Mouse (Mus musculus): ENCODE data around the gene Rhox3a. TPM values are rescaled to one million over a fixed set of nuclear protein-coding genes. Genes with fewer than 3 reads are reported as not detected.
"Not testable (repeated sequence)": the region's sequence is repeated elsewhere in the genome, so short reads cannot be mapped to it uniquely, and the experiment has no call there.

The Rhox3a gene
- polyA plus RNA-seq (2015; fragmentation: Nextera tagmentation; extraction: Ambion mirVana) = not detected in 2 replicates

GRCm38 (mm10) chrX:37249619-37250018 is at the start of gene Rhox3a:
TSS of gene Rhox3a (plus strand) at chrX:37249919.
- 100% methylated on average over 1 of the region's 3 CpGs for WGBS (ENCODE audit: insufficient replicate concordance)
- H3K27ac ChIP-seq (ENCODE audit: low read depth); DNase-seq; ATAC-seq; H3K4me2 ChIP-seq (ENCODE audit: low read depth, low read length); H3K4me3 ChIP-seq (ENCODE audit: low read depth, low read length); H3K9me3 ChIP-seq (ENCODE audit: low read length); H3K27me3 ChIP-seq (ENCODE audit: insufficient read depth, low read length); H3K36me3 ChIP-seq (replicated peaks; ENCODE audit: insufficient read depth, low read length); H3K9ac ChIP-seq (replicated peaks); H3K4me1 ChIP-seq (ENCODE audit: insufficient read depth): not testable (repeated sequence)

- Histone ChIP-seq H3K9ac (replicated peaks) (no peak within 1 kb of the TSS), H3K9me3 (ENCODE audit: low read length) (no peaks in the 10 kb centered on the region), H3K4me2 (ENCODE audit: low read depth, low read length) (no peak within 1 kb of the TSS), H3K27me3 (ENCODE audit: insufficient read depth, low read length) (no peaks in the 10 kb centered on the region), H3K4me3 (ENCODE audit: low read depth, low read length) (no peak within 1 kb of the TSS), H3K27ac (ENCODE audit: low read depth) (no peak within 1 kb of the TSS), H3K4me1 (ENCODE audit: insufficient read depth) (no peaks in the 10 kb centered on the region), H3K36me3 (replicated peaks; ENCODE audit: insufficient read depth, low read length) (no peaks in the 10 kb centered on the region)
- no peak for ATAC-seq
- no peak for DNase-seq
- 77% methylated on average over 10 of the region's 10 CpGs for WGBS (ENCODE audit: insufficient replicate concordance)
- TF ChIP-seq CTCF (IDR thresholded peaks at IDR 0.05; ENCODE audit: low read depth) = no peak
- TF ChIP-seq EP300 (IDR thresholded peaks at IDR 0.05; ENCODE audit: low read depth) = no peak
Observed at GRCm38 (mm10) chrX:37210941-37211340, 38.8 kb upstream of the Rhox3a start, which contains the start of gene Gm9. TSS of gene Gm9 (minus strand) at chrX:37211041.

- H3K4me2 ChIP-seq (ENCODE audit: low read depth, low read length); H3K9ac ChIP-seq (replicated peaks); H3K27ac ChIP-seq (ENCODE audit: low read depth); H3K27me3 ChIP-seq (ENCODE audit: insufficient read depth, low read length); H3K4me1 ChIP-seq (ENCODE audit: insufficient read depth); H3K9me3 ChIP-seq (ENCODE audit: low read length); ATAC-seq; H3K4me3 ChIP-seq (ENCODE audit: low read depth, low read length); DNase-seq; H3K36me3 ChIP-seq (replicated peaks; ENCODE audit: insufficient read depth, low read length): not testable (repeated sequence)
- WGBS (ENCODE audit: insufficient replicate concordance) = 59% methylated on average over 1 of the region's 1 CpGs
Observed at GRCm38 (mm10) chrX:37222158-37222557, 27.6 kb upstream of the Rhox3a start, which contains the start of gene Rhox1. TSS of gene Rhox1 (minus strand) at chrX:37222258.

GRCm38 (mm10) chrX:37244676-37245075 is 5.0 kb upstream of the Rhox3a start, which contains the start of gene Rhox2a:
TSS of gene Rhox2a (plus strand) at chrX:37244976.
- H3K4me1 ChIP-seq (ENCODE audit: insufficient read depth); DNase-seq; H3K27ac ChIP-seq (ENCODE audit: low read depth); H3K4me3 ChIP-seq (ENCODE audit: low read depth, low read length); H3K4me2 ChIP-seq (ENCODE audit: low read depth, low read length); ATAC-seq; H3K9me3 ChIP-seq (ENCODE audit: low read length); H3K27me3 ChIP-seq (ENCODE audit: insufficient read depth, low read length); H3K36me3 ChIP-seq (replicated peaks; ENCODE audit: insufficient read depth, low read length); H3K9ac ChIP-seq (replicated peaks): not testable (repeated sequence)
- 100% methylated on average over 1 of the region's 9 CpGs for WGBS (ENCODE audit: insufficient replicate concordance)

GRCm38 (mm10) chrX:37265038-37265437 is 15.3 kb downstream of the Rhox3a start, which contains the start of gene Rhox4a:
TSS of gene Rhox4a (plus strand) at chrX:37265338.
- not testable (repeated sequence) for H3K27me3 ChIP-seq (ENCODE audit: insufficient read depth, low read length); H3K9me3 ChIP-seq (ENCODE audit: low read length); ATAC-seq; H3K4me2 ChIP-seq (ENCODE audit: low read depth, low read length); H3K4me1 ChIP-seq (ENCODE audit: insufficient read depth); H3K9ac ChIP-seq (replicated peaks); H3K4me3 ChIP-seq (ENCODE audit: low read depth, low read length); DNase-seq; H3K36me3 ChIP-seq (replicated peaks; ENCODE audit: insufficient read depth, low read length); H3K27ac ChIP-seq (ENCODE audit: low read depth)
- 82% methylated on average over 10 of the region's 19 CpGs for WGBS (ENCODE audit: insufficient replicate concordance)

Other genes starting within 250 kb of the Rhox3a start
- 0.11 TPM in 1 of 2 replicates, not detected in the other for gene Sowahd, start 201.1 kb upstream of the Rhox3a start, polyA plus RNA-seq (2015; fragmentation: Nextera tagmentation; extraction: Ambion mirVana)
- gene Rpl39, start 164.5 kb upstream of the Rhox3a start, polyA plus RNA-seq (2015; fragmentation: Nextera tagmentation; extraction: Ambion mirVana) = 364 and 376 TPM in 2 replicates
- 8.3 and 8.5 TPM in 2 replicates for gene Upf3b, start 139.6 kb upstream of the Rhox3a start, polyA plus RNA-seq (2015; fragmentation: Nextera tagmentation; extraction: Ambion mirVana)
- gene Nkap, start 123.1 kb upstream of the Rhox3a start, polyA plus RNA-seq (2015; fragmentation: Nextera tagmentation; extraction: Ambion mirVana) = 4.9 and 7.2 TPM in 2 replicates
- gene Akap14, start 81.1 kb upstream of the Rhox3a start, polyA plus RNA-seq (2015; fragmentation: Nextera tagmentation; extraction: Ambion mirVana) = not detected in 2 replicates
- 473 and 484 TPM in 2 replicates for gene Ndufa1, start 58.8 kb upstream of the Rhox3a start, polyA plus RNA-seq (2015; fragmentation: Nextera tagmentation; extraction: Ambion mirVana)
- 2.8 and 2.9 TPM in 2 replicates for gene Rnf113a1, start 58.7 kb upstream of the Rhox3a start, polyA plus RNA-seq (2015; fragmentation: Nextera tagmentation; extraction: Ambion mirVana)
- not detected in 2 replicates for gene Gm9, start 38.9 kb upstream of the Rhox3a start, polyA plus RNA-seq (2015; fragmentation: Nextera tagmentation; extraction: Ambion mirVana)
- not detected in 2 replicates for gene Rhox1, start 27.7 kb upstream of the Rhox3a start, polyA plus RNA-seq (2015; fragmentation: Nextera tagmentation; extraction: Ambion mirVana)
- gene Rhox2a, start 4.9 kb upstream of the Rhox3a start, polyA plus RNA-seq (2015; fragmentation: Nextera tagmentation; extraction: Ambion mirVana) = not detected in 2 replicates
- gene Rhox4a, start 15.4 kb downstream of the Rhox3a start, polyA plus RNA-seq (2015; fragmentation: Nextera tagmentation; extraction: Ambion mirVana) = not detected in 2 replicates
- not detected in 2 replicates for gene Rhox3a2, start 130.1 kb downstream of the Rhox3a start, polyA plus RNA-seq (2015; fragmentation: Nextera tagmentation; extraction: Ambion mirVana)
- not detected in 2 replicates for gene Rhox4a2, start 140.9 kb downstream of the Rhox3a start, polyA plus RNA-seq (2015; fragmentation: Nextera tagmentation; extraction: Ambion mirVana)
- gene Rhox2b, start 162.1 kb downstream of the Rhox3a start, polyA plus RNA-seq (2015; fragmentation: Nextera tagmentation; extraction: Ambion mirVana) = not detected in 2 replicates
- gene Rhox4b, start 182.6 kb downstream of the Rhox3a start, polyA plus RNA-seq (2015; fragmentation: Nextera tagmentation; extraction: Ambion mirVana) = not detected in 2 replicates
- not detected in 2 replicates for gene Rhox2c, start 203.8 kb downstream of the Rhox3a start, polyA plus RNA-seq (2015; fragmentation: Nextera tagmentation; extraction: Ambion mirVana)
- not detected in 2 replicates for gene Rhox3c, start 208.7 kb downstream of the Rhox3a start, polyA plus RNA-seq (2015; fragmentation: Nextera tagmentation; extraction: Ambion mirVana)
- gene Rhox4c, start 230.4 kb downstream of the Rhox3a start, polyA plus RNA-seq (2015; fragmentation: Nextera tagmentation; extraction: Ambion mirVana) = not detected in 2 replicates
- not detected in 2 replicates for gene Rhox2d, start 243.5 kb downstream of the Rhox3a start, polyA plus RNA-seq (2015; fragmentation: Nextera tagmentation; extraction: Ambion mirVana)